17 mouse cellular contexts compared by ENCODE assay signal in genomic region chr7:71386050-71386449, GRCm38 (mm10). TPM values are rescaled to one million over a fixed set of nuclear protein-coding genes. Genes with fewer than 3 reads are reported as not detected.
DNase-seq lines count a peak whose midpoint lies in the region; ATAC-seq and TF ChIP-seq lines count a peak whose summit lies in the region.
"Had no signal": no experiment of that assay in that cellular context is flagged by ENCODE, and none has a peak within 500 bp of the region (broad histone marks: within the 10 kb centered on the region; RNA-seq: fewer than 3 reads in every experiment).

No protein-coding gene starts in this region.

- no peak for DNase-seq in forebrain, postnatal 0 days
- peak; percentile 38 for DNase-seq in kidney, postnatal 10 days
- DNase-seq in kidney, adult 9 months = no peak
- no peak for DNase-seq in layer of hippocampus, postnatal 14 days (ENCODE audit: low spot score in 2 of 2)
- no peak for DNase-seq in gastrocnemius, postnatal 10 days
- DNase-seq: cerebellum, adult 11-12 months; kidney, adult 11 months; thymus, adult 2 months had no signal

- ATAC-seq in forebrain, postnatal 0 days = no peak
- no peak for ATAC-seq in forebrain, embryonic 16.5 days
- ATAC-seq in common myeloid progenitor, adult 5-6 weeks (replicated peaks; ENCODE audit: low read depth, poor library complexity, severe bottlenecking) = peak; percentile 97
- ATAC-seq in megakaryocyte-erythroid progenitor cell, adult 5-6 weeks (replicated peaks; ENCODE audit: low FRiP score, low TSS enrichment, poor library complexity, severe bottlenecking) = peak; percentile 98

- TF ChIP-seq CTCF in forebrain, postnatal 0 days (IDR thresholded peaks at IDR 0.05; ENCODE audit: low read depth) = peak; percentile 45

- no peaks in the 10 kb centered on the region for H3K4me1 ChIP-seq in forebrain, postnatal 0 days (ENCODE audit: insufficient read depth)
- peaks cover 15% of the 10 kb centered on the region for H3K4me1 ChIP-seq in forebrain, embryonic 16.5 days (replicated peaks; ENCODE audit: control insufficient read depth, insufficient read depth, low read length)

- no peak overlapping the region for H3K27ac ChIP-seq in forebrain, postnatal 0 days (ENCODE audit: low read depth, low read length)
- no peak overlapping the region for H3K27ac ChIP-seq in forebrain, embryonic 16.5 days (ENCODE audit: low read length)

- H3K4me2 ChIP-seq in forebrain, postnatal 0 days (ENCODE audit: low read depth) = no peak overlapping the region
- H3K4me2 ChIP-seq in forebrain, embryonic 16.5 days (ENCODE audit: low read length) = no peak overlapping the region

- H3K36me3 ChIP-seq in forebrain, postnatal 0 days (ENCODE audit: insufficient read depth) = no peaks in the 10 kb centered on the region
- no peaks in the 10 kb centered on the region for H3K36me3 ChIP-seq in forebrain, embryonic 16.5 days (ENCODE audit: control insufficient read depth, insufficient read depth)

- peaks cover 21% of the 10 kb centered on the region for H3K27me3 ChIP-seq in forebrain, postnatal 0 days (ENCODE audit: insufficient read depth, low read length)
- peaks cover 28% of the 10 kb centered on the region for H3K27me3 ChIP-seq in forebrain, embryonic 16.5 days (replicated peaks; ENCODE audit: control insufficient read depth, insufficient read depth, low read length)

- H3K4me3 ChIP-seq in forebrain, postnatal 0 days (ENCODE audit: low read depth, low read length) = no peak overlapping the region
- H3K4me3 ChIP-seq in forebrain, embryonic 16.5 days (replicated peaks; ENCODE audit: low read length) = no peak overlapping the region

- WGBS in forebrain, postnatal 0 days = 20% methylated on average over 6 of the region's 6 CpGs
- 10% methylated on average over 6 of the region's 6 CpGs for WGBS in forebrain, embryonic 16.5 days

- no peak overlapping the region for H3K9ac ChIP-seq in forebrain, postnatal 0 days
- no peak overlapping the region for H3K9ac ChIP-seq in forebrain, embryonic 16.5 days (replicated peaks; ENCODE audit: low read depth, low read length)

- no peaks in the 10 kb centered on the region for H3K9me3 ChIP-seq in forebrain, postnatal 0 days (ENCODE audit: low read length)
- no peaks in the 10 kb centered on the region for H3K9me3 ChIP-seq in forebrain, embryonic 16.5 days (ENCODE audit: control insufficient read depth, low read length)

RNA-seq across cellular contexts. Expression of gene Gm10295, which starts 34.8 kb away (rescaled TPM):
- total RNA-seq in forebrain, postnatal 0 days (2014; rRNA removed) = not detected in 2 replicates
- polyA plus RNA-seq in forebrain, postnatal 0 days (2015; fragmentation: Nextera tagmentation; extraction: Ambion mirVana) = not detected in 2 replicates
- not detected in 2 replicates for polyA plus RNA-seq in forebrain, embryonic 16.5 days (2015; fragmentation: Nextera tagmentation; extraction: Ambion mirVana)
- total RNA-seq in common myeloid progenitor, adult 5-6 weeks (2017) = not detected in 2 replicates
- not detected in 2 replicates for total RNA-seq in megakaryocyte-erythroid progenitor cell, adult 5-6 weeks (2014; fragmentation: Nextera tagmentation)
- total RNA-seq in megakaryocyte-erythroid progenitor cell, adult 5-6 weeks (2017) = not detected in 2 replicates
- total RNA-seq in layer of hippocampus, postnatal 14 days (2021) = not detected
- not detected for total RNA-seq in gastrocnemius, postnatal 10 days (2021)
- total RNA-seq: adrenal gland, adult 18-20 months; left cerebral cortex, postnatal 36 days; neutrophil, adult 5-6 weeks had no signal
- polyA plus RNA-seq: embryonic facial prominence, embryonic 11.5 days; heart, embryonic 14.5 days; small intestine, adult 2 months; thymus, adult 2 months had no signal

Comparison
In these comparisons a context has a peak if more than half of its experiments do, and no peak if none do; other contexts are left out.
1. ATAC-seq: peak in common myeloid progenitor, adult 5-6 weeks (single experiment) and megakaryocyte-erythroid progenitor cell, adult 5-6 weeks (single experiment); none in forebrain, postnatal 0 days (single experiment) and forebrain, embryonic 16.5 days (single experiment).